Mouse (Mus musculus): Measurements from ENCODE around the gene Gm6309. TPM values are rescaled to one million over a fixed set of nuclear protein-coding genes. Genes with fewer than 3 reads are reported as not detected.
A peak's percentile ranks its signal among the peaks of the same experiment; 100 is the strongest.
"Not testable (repeated sequence)": the region's sequence is repeated elsewhere in the genome, so short reads cannot be mapped to it uniquely, and the experiment has no call there.

Gm6309 gene
- not detected for total RNA-seq (2021)
- long read RNA-seq, experiment 1 = 0 reads
- long read RNA-seq, experiment 2 = 0 reads

DNA sequence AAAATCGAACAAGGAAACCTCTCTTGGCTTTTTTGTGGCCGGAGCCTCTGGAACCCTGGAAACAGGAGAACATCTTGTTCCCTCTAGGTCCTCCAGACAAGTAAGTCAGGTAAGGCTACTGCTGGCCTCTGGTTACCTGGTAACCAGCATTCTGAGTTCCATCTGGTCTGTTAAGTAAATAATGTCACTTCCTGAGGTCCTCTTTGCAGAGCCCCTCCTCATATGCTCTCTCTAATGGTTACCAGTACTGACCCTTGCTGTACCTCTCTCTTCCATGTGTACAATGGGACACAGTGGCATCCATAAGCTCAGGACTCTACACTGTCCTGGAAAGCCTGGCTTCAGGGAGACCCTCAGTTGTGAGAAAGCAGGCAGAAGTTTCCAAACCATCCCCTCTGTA, at the start of gene Gm6309:
Gene Gm6309, minus strand, starts transcription at position 101 of the 400 bp plus-strand sequence.
- not testable (repeated sequence) for DNase-seq (ENCODE audit: low spot score)

DNA sequence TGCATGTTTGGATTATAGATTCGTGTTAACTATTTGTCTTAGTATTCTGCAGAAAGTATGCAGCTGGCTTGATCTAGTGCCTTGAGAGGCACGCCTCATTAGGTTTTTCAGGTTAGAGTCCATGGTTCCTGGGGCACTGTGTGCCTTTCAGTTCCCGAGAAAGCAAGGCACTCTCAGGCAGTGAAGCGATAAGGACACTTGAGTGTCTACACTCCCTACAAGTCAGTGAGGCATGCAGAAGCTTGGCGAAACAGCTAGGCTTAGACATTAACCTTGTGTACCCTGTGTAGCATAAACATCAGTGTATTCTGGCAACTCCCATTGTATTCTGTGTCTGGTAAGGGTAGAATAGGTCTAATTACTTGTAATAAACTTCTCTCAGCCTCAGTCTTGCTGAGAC, 35.0 kb upstream of the Gm6309 start:
- DNase-seq (ENCODE audit: low spot score) = no peak

GRCm38 (mm10) chr5:146203921-146204320, 33.4 kb upstream of the Gm6309 start:
- DNase-seq (ENCODE audit: low spot score) = no peak

- no peak for DNase-seq (ENCODE audit: low spot score)
Observed at GRCm38 (mm10) chr5:146200580-146200979, 30.1 kb upstream of the Gm6309 start.

GRCm38 (mm10) chr5:146199540-146199939, 29.0 kb upstream of the Gm6309 start:
- no peak for DNase-seq (ENCODE audit: low spot score)

- DNase-seq (ENCODE audit: low spot score) = no peak
Observed at GRCm38 (mm10) chr5:146199073-146199472, 28.6 kb upstream of the Gm6309 start.

GRCm38 (mm10) chr5:146193360-146193759, 22.8 kb upstream of the Gm6309 start:
- no peak for DNase-seq (ENCODE audit: low spot score)

DNA sequence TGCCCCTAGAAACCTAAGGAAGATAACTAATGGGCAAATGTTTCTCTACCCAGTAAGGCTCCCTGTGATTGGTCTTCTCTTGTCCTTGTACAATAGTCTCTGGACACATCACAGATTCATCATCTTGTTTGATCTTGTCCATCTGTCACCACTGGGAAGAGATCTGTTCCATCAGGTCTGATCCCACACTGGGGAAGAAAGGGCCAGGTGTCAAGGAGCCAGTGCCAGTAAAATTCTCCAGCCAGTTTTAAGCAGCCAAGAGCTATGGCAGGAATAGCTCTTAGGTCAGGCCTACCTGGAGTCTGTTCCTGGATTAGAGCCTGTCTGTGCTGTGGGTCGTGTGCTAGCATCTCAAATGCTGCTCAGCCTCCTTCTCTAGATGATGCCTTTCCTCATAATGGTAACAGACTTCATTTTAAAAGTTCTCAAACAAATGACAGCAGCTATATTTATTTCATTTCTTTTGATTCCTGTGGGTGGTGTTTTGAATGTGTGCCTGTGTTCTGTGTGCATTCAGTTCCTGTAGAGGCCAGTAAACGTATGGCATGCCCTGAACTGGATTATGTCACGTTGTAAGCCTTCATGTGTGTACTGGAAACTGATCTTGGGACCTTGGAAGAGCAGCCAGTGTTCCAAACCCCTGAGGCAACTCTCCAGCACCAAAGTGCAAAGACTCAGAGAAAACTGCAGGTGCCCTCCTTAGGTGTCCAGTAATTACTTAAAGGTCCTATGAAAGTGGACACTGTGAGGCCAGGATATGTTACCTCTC, 20.2 kb upstream of the Gm6309 start:
- no peak for DNase-seq (ENCODE audit: low spot score)

DNA sequence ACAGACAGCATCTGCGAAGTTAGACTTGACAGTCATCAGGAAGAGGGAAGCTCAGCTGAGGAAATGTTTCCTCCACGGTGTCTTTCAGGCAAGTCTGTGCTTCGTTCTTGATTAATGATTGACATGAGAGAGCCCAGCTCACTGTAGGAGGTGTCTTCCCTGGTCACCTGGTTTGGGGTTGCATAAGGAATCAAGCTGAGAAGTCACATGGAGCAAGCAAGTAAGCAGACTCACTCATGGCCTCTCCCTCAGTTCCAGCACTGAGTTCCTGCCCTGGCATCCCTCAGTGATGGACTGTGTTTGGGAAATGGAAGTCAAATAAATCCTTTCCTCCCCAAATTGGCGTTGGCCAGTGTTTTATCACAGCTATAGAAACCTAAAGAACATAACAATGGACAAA, 19.6 kb upstream of the Gm6309 start:
- DNase-seq (ENCODE audit: low spot score) = no peak

DNA sequence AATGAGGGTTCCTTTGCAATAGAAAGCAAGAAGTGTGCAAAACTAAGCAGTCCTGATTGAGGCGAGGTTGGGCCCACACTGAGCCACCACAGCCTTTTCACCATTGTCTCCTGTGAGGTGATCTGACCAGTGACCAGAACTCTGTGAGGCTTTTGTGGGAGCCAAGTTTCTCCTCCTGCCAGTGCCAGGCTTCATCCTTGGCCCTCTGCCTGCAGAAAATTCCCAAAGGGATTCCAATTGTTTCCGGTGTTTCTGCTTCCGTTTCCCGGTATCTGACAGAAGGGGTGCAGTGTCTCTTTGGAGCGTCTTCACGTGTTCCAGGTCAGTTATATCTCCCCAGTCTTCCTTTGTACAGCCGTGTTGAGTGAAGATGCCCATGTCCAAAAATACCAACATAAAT, 18.2 kb upstream of the Gm6309 start:
- DNase-seq (ENCODE audit: low spot score) = no peak

- no peak for DNase-seq (ENCODE audit: low spot score)
Observed at GRCm38 (mm10) chr5:146188144-146188543, 17.6 kb upstream of the Gm6309 start.

DNA sequence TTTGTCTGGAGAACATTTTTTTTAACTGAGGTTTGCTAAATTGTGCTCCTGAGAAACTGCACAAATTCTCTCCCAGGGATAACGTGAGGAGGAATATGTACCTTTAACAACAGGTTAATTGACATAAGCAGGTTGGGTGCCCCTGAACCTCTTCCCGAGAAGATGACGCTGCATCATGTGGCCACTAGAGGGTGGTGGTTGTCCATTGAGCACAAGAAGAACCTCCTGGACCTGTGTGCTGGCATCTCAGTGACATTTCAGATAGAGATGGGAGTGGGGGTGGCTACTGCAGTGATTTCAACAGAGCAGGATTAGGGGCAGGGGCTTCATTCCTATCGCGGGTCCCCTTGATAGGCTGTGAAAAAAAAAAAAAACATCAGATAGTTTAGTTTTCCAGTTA, 16.9 kb upstream of the Gm6309 start:
- DNase-seq (ENCODE audit: low spot score) = peak; percentile 67

GRCm38 (mm10) chr5:146185204-146185603, 14.7 kb upstream of the Gm6309 start, which contains the start of gene 1700001J03Rik:
Gene 1700001J03Rik, minus strand, starts transcription at chr5:146185304.
- DNase-seq (ENCODE audit: low spot score) = not testable (repeated sequence)

GRCm38 (mm10) chr5:146172744-146173143, 2.2 kb upstream of the Gm6309 start:
- DNase-seq (ENCODE audit: low spot score) = peak; percentile 8

DNA sequence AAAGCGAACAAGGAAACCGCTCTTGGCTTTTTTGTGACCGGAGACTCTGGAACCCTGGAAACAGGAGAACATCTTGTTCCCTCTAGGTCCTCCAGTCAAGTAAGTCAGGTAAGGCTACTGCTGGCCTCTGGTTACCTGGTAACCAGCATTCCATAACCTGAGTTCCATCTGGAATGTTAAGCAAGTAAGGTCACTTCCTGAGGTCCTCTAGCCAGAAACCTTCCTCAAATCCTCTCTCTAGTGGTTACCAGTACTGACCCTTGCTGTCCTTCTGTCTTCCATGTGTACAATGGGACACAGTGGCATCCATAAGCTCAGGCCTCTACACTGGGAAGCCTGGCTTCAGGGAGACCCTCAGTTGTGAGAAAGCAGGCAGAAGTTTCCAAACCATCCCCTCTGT, 10.1 kb downstream of the Gm6309 start, which contains the start of gene Gm5565:
Gene Gm5565, minus strand, starts transcription at position 101 of the 400 bp plus-strand sequence.
- not testable (repeated sequence) for DNase-seq (ENCODE audit: low spot score)

DNA sequence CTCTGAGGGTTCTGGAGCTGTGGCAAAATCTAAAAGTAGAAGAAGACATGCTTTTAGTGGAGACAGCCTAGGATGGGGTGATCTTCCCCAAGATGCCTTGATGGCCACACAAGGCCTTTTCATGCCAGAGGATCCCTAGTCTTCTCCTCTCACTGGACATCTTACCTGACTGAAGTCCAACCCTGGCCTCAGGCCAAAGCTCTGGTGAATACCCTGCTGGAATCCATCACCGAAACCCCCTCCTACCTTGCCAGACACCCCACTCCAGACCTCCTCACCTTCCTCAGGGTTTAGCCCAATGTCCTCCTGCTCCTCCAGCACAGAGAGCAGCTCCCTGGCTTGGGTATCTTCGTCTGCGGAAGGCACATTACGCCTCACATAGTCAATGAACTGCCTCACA, 12.2 kb downstream of the Gm6309 start:
- DNase-seq (ENCODE audit: low spot score) = not testable (repeated sequence)

DNA sequence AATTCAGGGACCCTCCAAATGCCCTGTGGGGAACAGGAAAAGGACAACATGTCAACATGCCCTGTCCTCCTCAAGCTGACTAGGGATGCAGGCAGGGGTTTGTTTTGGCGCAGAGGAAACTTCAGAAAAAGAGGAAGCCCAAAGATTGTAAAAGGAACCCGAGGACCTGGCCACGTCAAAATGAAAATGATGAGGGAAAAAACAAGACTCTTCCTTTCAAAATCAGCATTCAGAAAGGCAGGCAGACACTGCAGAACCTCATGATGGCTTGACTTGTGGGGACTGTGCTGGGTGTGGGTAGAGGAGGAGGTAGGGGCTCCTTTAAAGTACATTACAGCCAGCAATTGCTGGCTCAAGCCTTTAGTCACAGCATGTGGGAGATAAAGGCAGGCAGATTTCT, 20.1 kb downstream of the Gm6309 start:
- no peak for DNase-seq (ENCODE audit: low spot score)

- DNase-seq (ENCODE audit: low spot score) = no peak
Observed at GRCm38 (mm10) chr5:146147903-146148302, 22.6 kb downstream of the Gm6309 start.

Other genes starting within 250 kb of the Gm6309 start
- gene Cyp3a25, start 161.1 kb downstream of the Gm6309 start, total RNA-seq (2021) = under 1 TPM in 1 of 2 experiments, not detected in 1; 0.43 TPM
- not detected for gene Cyp3a59, start 91.5 kb downstream of the Gm6309 start, total RNA-seq (2021)
- not detected for gene Gm5565, start 10.2 kb downstream of the Gm6309 start, total RNA-seq (2021)
- gene 1700001J03Rik, start 14.6 kb upstream of the Gm6309 start, total RNA-seq (2021) = 1 to 10 TPM; 1.1 to 1.2 TPM
- gene Rnf6, start 50.8 kb upstream of the Gm6309 start, total RNA-seq (2021) = 10 to 100 TPM; 37.0 to 41.0 TPM
- 10 to 100 TPM; 14.9 to 17.5 TPM for gene Cdk8, start 60.5 kb upstream of the Gm6309 start, total RNA-seq (2021)
- under 1 TPM; 0.78 to 0.85 TPM for gene Wasf3, start 214.3 kb upstream of the Gm6309 start, total RNA-seq (2021)